Mouse (Mus musculus) lung, postnatal 0 days (tissue): ENCODE measurements at regions not wholly inside any gene's neighbourhood (a gene's known extent, or its start where the extent isn't known, plus 50 kb on each side); places are given as distances from the start of the nearest gene placed in this dataset.

Experiments used
- CTCF ChIP-seq: IDR thresholded peaks from 2 replicates; pipeline ENCODE4 v1.5.1; 2016; ENCODE audit warnings: antibody characterized with exemption, mild to moderate bottlenecking
- EP300 ChIP-seq: IDR thresholded peaks from 2 replicates; pipeline ENCODE4 v1.6.1; 2016; ENCODE audit warnings: antibody characterized with exemption, mild to moderate bottlenecking, control low read depth

DNA sequence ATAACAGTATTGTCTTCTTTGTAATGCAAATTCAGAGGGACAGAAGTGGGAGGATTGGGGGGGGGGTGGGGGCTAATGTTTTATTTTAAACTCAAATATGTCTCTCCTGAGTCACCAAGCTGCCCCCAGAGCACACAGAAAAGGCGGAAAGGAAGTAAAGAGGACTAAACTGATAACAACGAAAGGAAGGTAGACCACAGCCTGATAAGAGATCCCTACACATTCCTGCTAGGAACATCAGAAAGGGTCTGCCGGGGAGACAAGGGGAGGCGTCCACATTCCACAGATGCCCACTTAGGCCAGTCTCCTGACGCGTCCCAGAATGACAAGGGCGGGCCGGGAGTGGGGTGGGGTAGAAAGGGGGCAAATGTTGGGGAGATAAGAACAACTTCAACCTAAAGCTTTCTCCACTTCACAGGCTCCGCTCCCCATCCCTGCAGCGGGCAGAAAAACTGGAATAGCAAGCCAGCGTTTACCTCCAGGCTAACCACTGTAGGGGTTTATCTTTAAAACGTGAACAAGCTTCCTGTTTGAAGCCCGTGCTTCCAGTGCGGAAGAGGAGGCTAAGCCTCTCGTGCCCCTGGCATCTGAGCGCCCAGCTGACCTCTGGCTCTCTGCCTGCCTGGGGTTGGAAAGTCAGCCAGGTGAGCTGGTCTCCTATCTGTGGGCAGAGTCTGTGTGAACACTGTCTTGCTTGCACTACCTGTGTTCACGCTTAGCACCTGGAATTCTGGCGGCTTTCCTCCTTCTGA is 93.9 kb downstream of the Spry2 start:
- TF ChIP-seq CTCF (no peak), EP300 (peak; percentile 79)
